Mouse (Mus musculus) intestine, embryonic 16.5 days (tissue): ENCODE measurements at regions not wholly inside any gene's neighbourhood (a gene's known extent, or its start where the extent isn't known, plus 50 kb on each side); places are given as distances from the start of the nearest gene placed in this dataset.

Experiments used
- ATAC-seq: fragments of 200-750 bp; cut with Nextera tagmentation; 2 replicates; pipeline ENCODE4 v1.8.0; 2017; ENCODE audit warnings: moderate TSS enrichment, moderate library complexity
- H3K27ac ChIP-seq: fragments of 300-500 bp; sonication (generic); 2 replicates; pipeline ENCODE4 v1.5.1; 2014; ENCODE audit warnings: mild to moderate bottlenecking, low read length
- H3K27me3 ChIP-seq: fragments of 300-500 bp; sonication (generic); replicated peaks from 2 replicates; pipeline ENCODE4 v1.6.1; 2014; ENCODE audit warnings: low read length, control low read depth, mixed read lengths; ENCODE audit not compliant: control insufficient read depth, insufficient read depth
- H3K36me3 ChIP-seq: fragments of 300-500 bp; sonication (generic); 2 replicates; pipeline ENCODE4 v1.6.1; 2014; ENCODE audit warnings: low read length, control low read depth; ENCODE audit not compliant: control insufficient read depth, insufficient read depth
- H3K4me1 ChIP-seq: fragments of 300-500 bp; sonication (generic); 2 replicates; pipeline ENCODE4 v1.6.1; 2014; ENCODE audit warnings: low read length, control low read depth, mixed read lengths; ENCODE audit not compliant: control insufficient read depth, insufficient read depth
- H3K4me2 ChIP-seq: fragments of 300-500 bp; sonication (generic); 2 replicates; pipeline ENCODE4 v1.6.1; 2014; ENCODE audit warnings: low read depth, low read length, control low read depth
- H3K4me3 ChIP-seq: fragments of 300-500 bp; sonication (generic); 2 replicates; pipeline ENCODE4 v1.5.1; 2014; ENCODE audit warnings: mild to moderate bottlenecking, low read length
- H3K9ac ChIP-seq: fragments of 300-500 bp; sonication (generic); 2 replicates; pipeline ENCODE4 v1.6.1; 2014; ENCODE audit warnings: low read depth, low read length
- H3K9me3 ChIP-seq: fragments of 300-500 bp; sonication (generic); 2 replicates; pipeline ENCODE4 v1.6.1; 2016; ENCODE audit warnings: low read length, control low read depth; ENCODE audit not compliant: control insufficient read depth
- WGBS: fragments of 180-500 bp; shearing (Covaris S2); extraction: QIAGEN DNeasy Blood & Tissue Kit; methylation state at CpG from one replicate; pipeline ENCODE4 v1.1.7; 2014; 5-methylcytosine and 5-hydroxymethylcytosine counted together

GRCm38 (mm10) chr5:112101739-112102590 lies 150.4 kb downstream of the Cryba4 start:
- Histone ChIP-seq H3K4me1 (peaks cover 3% of the 10 kb centered on the region; the same call in 1 of the 2 replicates), H3K36me3 (no peaks in the 10 kb centered on the region), H3K4me2 (no peak overlapping the region), H3K27ac (no peak overlapping the region), H3K9ac (no peak overlapping the region), H3K4me3 (no peak overlapping the region), H3K9me3 (no peaks in the 10 kb centered on the region), H3K27me3 (no peaks in the 10 kb centered on the region)
- ATAC-seq = no peak
- 64% methylated on average over 17 of the region's 17 CpGs for WGBS

GRCm38 (mm10) chr5:112110306-112110969 lies 141.9 kb downstream of the Cryba4 start:
- Histone ChIP-seq H3K9ac (no peak overlapping the region), H3K36me3 (no peaks in the 10 kb centered on the region), H3K27ac (no peak overlapping the region), H3K9me3 (no peaks in the 10 kb centered on the region), H3K4me3 (no peak overlapping the region), H3K4me2 (no peak overlapping the region), H3K27me3 (no peaks in the 10 kb centered on the region), H3K4me1 (no peaks in the 10 kb centered on the region)
- ATAC-seq = no peak
- 63% methylated on average over 22 of the region's 22 CpGs for WGBS

DNA sequence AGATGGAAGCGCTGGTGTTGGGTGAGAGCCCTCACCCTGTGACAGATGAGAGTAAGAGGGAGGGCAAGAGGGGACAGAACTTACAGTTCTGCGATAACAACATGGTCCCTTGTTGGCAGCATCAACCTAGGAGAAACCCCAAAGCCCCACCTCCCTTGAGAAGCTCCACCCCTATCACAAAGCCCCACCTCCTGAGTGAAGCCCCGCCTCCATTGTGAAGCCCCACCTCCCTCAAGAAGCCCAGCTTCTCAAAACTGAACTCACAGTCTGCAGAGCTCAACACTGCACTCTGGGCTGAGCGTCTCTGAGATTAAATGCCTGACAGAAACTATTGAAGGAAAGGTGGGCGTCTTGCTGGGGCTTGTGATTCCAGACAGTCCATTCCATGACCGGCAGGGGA lies 131.6 kb downstream of the Cryba4 start:
- Histone ChIP-seq H3K27me3 (no peaks in the 10 kb centered on the region), H3K9me3 (no peaks in the 10 kb centered on the region), H3K4me3 (no peak overlapping the region), H3K27ac (no peak overlapping the region), H3K9ac (no peak overlapping the region), H3K36me3 (no peaks in the 10 kb centered on the region), H3K4me2 (no peak overlapping the region), H3K4me1 (no peaks in the 10 kb centered on the region)
- 67% methylated on average over 6 of the region's 6 CpGs for WGBS
- no peak for ATAC-seq

- H3K4me1 ChIP-seq = no peaks in the 10 kb centered on the region
- no peak overlapping the region for H3K9ac ChIP-seq
- no peaks in the 10 kb centered on the region for H3K9me3 ChIP-seq
- no peak overlapping the region for H3K27ac ChIP-seq
- 75% methylated on average over 9 of the region's 9 CpGs for WGBS
- ATAC-seq = no peak
- H3K4me3 ChIP-seq = no peak overlapping the region
- no peaks in the 10 kb centered on the region for H3K27me3 ChIP-seq
- no peaks in the 10 kb centered on the region for H3K36me3 ChIP-seq
- H3K4me2 ChIP-seq = no peak overlapping the region
Observed at GRCm38 (mm10) chr5:112121554-112121953, 130.8 kb downstream of the Cryba4 start.

DNA sequence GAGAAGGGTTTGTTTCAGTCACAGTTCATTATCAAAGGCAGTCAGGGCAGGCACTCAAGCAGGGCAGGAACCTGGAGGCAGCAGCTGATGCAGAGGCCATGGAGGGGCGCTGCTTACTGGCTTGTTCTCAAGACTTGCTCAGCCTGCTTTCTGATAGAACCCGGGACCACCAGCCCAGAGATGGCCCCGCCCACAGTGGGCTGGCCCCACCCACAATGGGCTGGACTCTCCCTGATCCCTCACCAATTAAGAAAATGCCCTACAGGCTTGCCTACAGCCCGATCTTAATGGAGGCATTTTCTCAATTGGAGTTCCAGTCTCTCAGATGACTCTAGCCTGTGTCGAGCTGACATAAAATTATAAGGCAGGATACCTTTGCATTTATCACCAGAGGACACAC lies 129.7 kb downstream of the Cryba4 start:
- Histone ChIP-seq H3K27ac (no peak overlapping the region), H3K4me2 (no peak overlapping the region), H3K4me3 (no peak overlapping the region), H3K27me3 (no peaks in the 10 kb centered on the region), H3K4me1 (no peaks in the 10 kb centered on the region), H3K36me3 (no peaks in the 10 kb centered on the region), H3K9me3 (no peaks in the 10 kb centered on the region), H3K9ac (no peak overlapping the region)
- ATAC-seq = no peak
- WGBS = 13% methylated on average over 5 of the region's 5 CpGs

GRCm38 (mm10) chr5:112127171-112127570 lies 125.1 kb downstream of the Cryba4 start:
- Histone ChIP-seq H3K4me1 (no peaks in the 10 kb centered on the region), H3K9ac (no peak overlapping the region), H3K27ac (no peak overlapping the region), H3K36me3 (no peaks in the 10 kb centered on the region), H3K9me3 (no peaks in the 10 kb centered on the region), H3K4me2 (no peak overlapping the region), H3K4me3 (no peak overlapping the region), H3K27me3 (no peaks in the 10 kb centered on the region)
- peak; percentile 50; the same call in 1 of the 2 replicates for ATAC-seq
- WGBS = 63% methylated on average over 4 of the region's 4 CpGs

DNA sequence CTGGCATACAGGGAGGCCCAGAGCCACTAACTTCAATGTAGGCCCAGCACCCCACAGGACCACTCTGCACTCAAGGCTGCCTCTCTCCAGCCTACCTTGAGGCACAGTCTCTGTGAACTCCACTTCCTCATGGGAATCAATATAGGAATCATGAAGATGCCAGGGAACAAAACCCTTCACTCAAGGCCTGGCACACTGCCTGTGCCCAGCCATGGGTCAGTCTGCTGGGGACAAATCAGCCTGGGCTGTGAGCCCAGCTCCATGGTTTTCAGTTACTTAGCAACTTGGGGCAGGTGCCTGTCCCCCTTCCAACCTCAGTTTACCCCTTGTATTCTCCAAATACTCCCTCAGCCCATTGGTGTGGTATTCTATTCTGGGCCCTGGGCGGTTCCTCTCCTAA lies 119.6 kb downstream of the Cryba4 start:
- H3K9ac ChIP-seq = no peak overlapping the region
- ATAC-seq = no peak
- H3K27me3 ChIP-seq = no peaks in the 10 kb centered on the region
- H3K9me3 ChIP-seq = no peaks in the 10 kb centered on the region
- H3K4me1 ChIP-seq = no peaks in the 10 kb centered on the region
- H3K27ac ChIP-seq = no peak overlapping the region
- WGBS = 81% methylated on average over 1 of the region's 1 CpGs
- H3K4me2 ChIP-seq = no peak overlapping the region
- H3K4me3 ChIP-seq = no peak overlapping the region
- H3K36me3 ChIP-seq = no peaks in the 10 kb centered on the region

- no peaks in the 10 kb centered on the region for H3K36me3 ChIP-seq
- H3K4me2 ChIP-seq = no peak overlapping the region
- H3K9me3 ChIP-seq = no peaks in the 10 kb centered on the region
- no peaks in the 10 kb centered on the region for H3K27me3 ChIP-seq
- no peak for ATAC-seq
- H3K4me1 ChIP-seq = no peaks in the 10 kb centered on the region
- H3K4me3 ChIP-seq = no peak overlapping the region
- H3K27ac ChIP-seq = no peak overlapping the region
- 75% methylated on average over 21 of the region's 21 CpGs for WGBS
- H3K9ac ChIP-seq = no peak overlapping the region
Observed at GRCm38 (mm10) chr5:112133688-112134573, 118.4 kb downstream of the Cryba4 start.

GRCm38 (mm10) chr5:112136646-112137045 lies 115.7 kb downstream of the Cryba4 start:
- H3K9ac ChIP-seq = no peak overlapping the region
- ATAC-seq = no peak
- 30% methylated on average over 10 of the region's 14 CpGs for WGBS
- H3K9me3 ChIP-seq = no peaks in the 10 kb centered on the region
- no peak overlapping the region for H3K4me3 ChIP-seq
- peaks cover 1% of the 10 kb centered on the region; the same call in 1 of the 2 replicates for H3K4me1 ChIP-seq
- H3K27me3 ChIP-seq = no peaks in the 10 kb centered on the region
- H3K4me2 ChIP-seq = no peak overlapping the region
- H3K27ac ChIP-seq = no peak overlapping the region
- H3K36me3 ChIP-seq = no peaks in the 10 kb centered on the region
